Mouse (Mus musculus) neural tube, embryonic 14.5 days (tissue): ENCODE results near the gene Dclk3. TPM values are rescaled to one million over a fixed set of nuclear protein-coding genes. Genes with fewer than 3 reads are reported as not detected.

Experiments
- ATAC-seq: fragments of 200-750 bp; cut with Nextera tagmentation; 2 replicates; pipeline ENCODE4 v1.8.0; 2017; ENCODE audit warnings: low read depth, mild to moderate bottlenecking, moderate TSS enrichment, moderate library complexity
- H3K27ac ChIP-seq: fragments of 300-500 bp; sonication (generic); 2 replicates; pipeline ENCODE4 v1.5.1; 2014; ENCODE audit warnings: low read depth, mild to moderate bottlenecking, control low read depth, low read length, moderate library complexity, mixed read lengths
- H3K27me3 ChIP-seq: fragments of 300-500 bp; sonication (generic); 2 replicates; pipeline ENCODE4 v1.6.1; 2014; ENCODE audit warnings: low read length; ENCODE audit not compliant: control insufficient read depth, insufficient read depth
- H3K36me3 ChIP-seq: fragments of 300-500 bp; sonication (generic); 2 replicates; pipeline ENCODE4 v1.6.1; 2014; ENCODE audit warnings: low read length, mixed read lengths; ENCODE audit not compliant: control insufficient read depth, insufficient read depth
- H3K4me1 ChIP-seq: fragments of 300-500 bp; sonication (generic); 2 replicates; pipeline ENCODE4 v1.6.1; 2014; ENCODE audit warnings: low read length; ENCODE audit not compliant: control insufficient read depth, insufficient read depth
- H3K4me2 ChIP-seq: fragments of 300-500 bp; sonication (generic); 2 replicates; pipeline ENCODE4 v1.6.1; 2014; ENCODE audit warnings: mild to moderate bottlenecking, low read depth, low read length, control low read depth
- H3K4me3 ChIP-seq: fragments of 300-500 bp; sonication (generic); 2 replicates; pipeline ENCODE4 v1.5.1; 2014; ENCODE audit warnings: low read depth, low read length, control low read depth, mixed read lengths
- H3K9ac ChIP-seq: fragments of 300-500 bp; sonication (generic); replicated peaks from 2 replicates; pipeline ENCODE4 v1.6.1; 2014; ENCODE audit warnings: low read depth, mild to moderate bottlenecking, control low read depth, low read length, mixed read lengths
- H3K9me3 ChIP-seq: fragments of 300-500 bp; sonication (generic); 2 replicates; pipeline ENCODE4 v1.6.1; 2016; ENCODE audit warnings: low read length; ENCODE audit not compliant: control insufficient read depth
- whole genome bisulfite sequencing: fragments of 180-500 bp; shearing (Covaris S2); extraction: QIAGEN DNeasy Blood & Tissue Kit; methylation state at CpG from one replicate; pipeline ENCODE4 v1.1.7; 2014; 5-methylcytosine and 5-hydroxymethylcytosine counted together
- polyA plus RNA-seq: library from polyadenylated mRNA; unstranded; fragments of >200 nt; fragmentation: Nextera tagmentation; extraction: Ambion mirVana; gene quantifications from 2 replicates; pipeline ENCODE4 v1.2.1, GENCODE M21; 2014

Gene Dclk3
- polyA plus RNA-seq, 1 experiment from 2014 or later: 10.3 TPM

DNA sequence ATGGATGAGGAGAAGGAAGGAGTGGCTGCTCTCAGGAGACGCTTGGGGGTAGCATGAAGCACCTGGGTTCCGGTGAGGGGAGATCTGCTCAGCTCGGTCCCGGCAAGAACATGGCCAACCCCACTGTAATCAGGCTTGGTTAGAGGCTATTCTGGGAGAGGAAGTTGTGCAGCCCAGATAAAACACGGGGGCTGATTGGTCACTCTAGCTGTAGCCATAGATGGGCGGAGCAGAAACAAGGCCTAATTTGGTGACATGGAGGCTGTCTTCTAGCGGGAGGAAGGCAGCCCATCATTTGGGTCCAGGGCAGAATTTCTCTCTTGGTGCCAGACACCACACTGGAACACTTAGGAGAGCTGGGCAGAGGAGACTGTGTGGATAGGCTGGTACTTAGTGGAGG, 83.3 kb downstream of the Dclk3 start:
- ATAC-seq: no peak
- no peak overlapping the region for H3K9ac ChIP-seq

DNA sequence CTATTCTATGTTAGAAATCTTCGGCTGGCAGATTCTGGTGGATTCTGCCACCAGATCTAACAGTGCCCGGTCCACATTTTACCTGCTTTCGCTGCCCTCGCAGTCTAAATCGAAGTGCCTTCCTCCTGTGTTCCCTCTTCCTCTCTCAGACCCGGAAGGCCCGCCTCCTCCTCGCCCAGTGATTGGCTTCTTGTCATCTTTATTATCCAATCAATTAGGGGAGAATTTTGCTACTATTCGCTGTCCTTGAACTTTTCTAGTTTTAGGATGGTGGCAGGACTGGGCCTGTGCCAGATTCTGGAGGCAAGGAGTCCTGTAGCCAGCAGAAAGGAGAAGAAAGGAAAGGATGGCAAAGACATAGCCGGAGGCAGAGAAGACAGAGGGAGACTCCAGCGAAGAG, 84.2 kb downstream of the Dclk3 start:
- Histone ChIP-seq H3K4me2 (no peak overlapping the region), H3K27me3 (no peaks in the 10 kb centered on the region), H3K27ac (no peak overlapping the region), H3K4me1 (no peaks in the 10 kb centered on the region), H3K4me3 (no peak overlapping the region), H3K36me3 (no peaks in the 10 kb centered on the region), H3K9ac (no peak overlapping the region), H3K9me3 (no peaks in the 10 kb centered on the region)
- ATAC-seq: no peak
- WGBS: 95% methylated on average over 11 of the region's 11 CpGs

More for the DNA sequence above, 83.3 kb downstream of the Dclk3 start:
- Histone ChIP-seq H3K9me3 (no peaks in the 10 kb centered on the region), H3K36me3 (no peaks in the 10 kb centered on the region), H3K4me3 (no peak overlapping the region), H3K4me1 (no peaks in the 10 kb centered on the region), H3K27ac (no peak overlapping the region), H3K27me3 (no peaks in the 10 kb centered on the region), H3K4me2 (no peak overlapping the region)
- 95% methylated on average over 7 of the region's 7 CpGs for WGBS

DNA sequence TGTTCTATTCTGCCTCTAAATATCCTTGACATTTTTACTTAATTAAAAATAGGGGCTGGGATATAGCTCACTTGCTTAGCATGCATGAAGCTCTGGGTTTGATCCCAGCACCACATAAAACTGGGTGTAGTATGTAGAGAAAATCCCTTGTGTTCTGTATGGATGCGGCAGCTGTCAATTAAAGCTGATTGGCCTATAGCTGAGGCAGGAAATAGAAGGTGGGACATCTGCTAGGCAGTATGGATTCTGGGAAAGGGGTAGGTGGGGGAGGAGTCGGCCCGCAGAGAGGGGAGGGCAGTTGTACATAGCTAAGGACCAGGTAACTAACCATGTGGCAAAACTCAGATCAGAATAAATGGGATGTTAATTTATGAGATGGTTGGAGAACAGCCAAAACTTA, 85.0 kb downstream of the Dclk3 start:
- H3K36me3 ChIP-seq: no peaks in the 10 kb centered on the region
- H3K4me3 ChIP-seq: no peak overlapping the region
- no peaks in the 10 kb centered on the region for H3K9me3 ChIP-seq
- H3K4me2 ChIP-seq: no peak overlapping the region
- H3K4me1 ChIP-seq: no peaks in the 10 kb centered on the region
- ATAC-seq: no peak
- H3K27ac ChIP-seq: no peak overlapping the region
- no peak overlapping the region for H3K9ac ChIP-seq
- H3K27me3 ChIP-seq: no peaks in the 10 kb centered on the region
- 97% methylated on average over 3 of the region's 3 CpGs for WGBS

DNA sequence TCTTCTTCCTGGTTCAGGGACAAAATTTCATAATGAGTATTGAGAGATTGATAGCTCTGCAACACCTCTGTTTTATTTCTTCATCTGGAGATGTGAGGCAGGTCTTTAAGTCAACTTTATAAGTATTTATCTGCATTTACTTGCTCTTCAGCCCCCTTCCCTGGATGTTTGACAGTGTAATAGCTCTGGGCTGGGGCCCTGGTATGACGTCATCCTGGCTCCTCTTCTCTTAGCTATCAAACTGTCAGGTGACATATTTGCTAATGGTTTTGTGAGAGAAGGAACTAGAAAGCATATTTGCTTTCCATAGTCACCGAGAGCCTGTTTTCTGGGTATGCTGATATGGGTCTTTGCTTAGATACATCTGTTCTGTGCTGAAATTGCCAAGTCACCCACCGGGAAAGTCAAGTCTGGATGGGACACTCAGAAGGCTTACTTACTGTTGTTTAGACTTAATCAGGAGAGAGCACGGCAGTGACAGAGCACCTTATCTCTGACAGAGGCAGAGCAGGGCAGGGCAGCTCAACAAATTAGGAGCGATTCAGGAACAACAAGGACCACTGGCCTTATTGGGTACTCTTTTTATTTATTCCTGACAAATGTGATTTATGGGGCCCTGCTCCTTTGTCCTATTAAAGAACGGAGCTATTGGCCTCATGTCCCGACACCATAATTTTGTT, 96.0 kb downstream of the Dclk3 start:
- H3K36me3 ChIP-seq: no peaks in the 10 kb centered on the region
- no peak for ATAC-seq

DNA sequence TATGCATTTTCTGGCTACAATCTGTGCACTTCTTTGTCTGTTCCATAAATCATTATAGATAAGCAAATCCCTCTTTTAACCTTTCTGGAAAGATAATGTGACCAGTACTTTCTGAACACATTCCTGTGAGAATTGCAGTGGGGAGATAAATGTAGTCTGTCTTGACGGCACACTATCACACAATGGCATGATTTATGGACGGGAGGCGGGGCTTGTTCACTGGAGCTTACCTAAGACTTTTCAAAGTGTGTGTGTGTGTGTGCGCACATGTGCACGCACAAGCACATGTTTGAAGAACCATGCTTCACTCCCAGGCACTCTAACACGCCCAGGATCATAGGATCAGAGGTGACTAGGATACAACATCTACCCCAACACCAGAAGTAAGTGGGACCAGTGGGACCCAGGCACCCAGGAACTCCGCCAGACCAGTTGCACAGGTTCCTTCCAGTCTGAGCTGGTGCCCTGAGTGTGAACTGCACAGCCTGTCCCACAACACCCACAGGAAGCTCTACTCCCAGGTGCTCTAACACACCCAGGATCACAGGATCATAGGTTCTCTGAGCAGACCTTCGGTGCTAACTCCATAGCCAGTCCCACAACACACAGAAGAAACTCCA, 96.7 kb downstream of the Dclk3 start:
- Histone ChIP-seq H3K4me2 (no peak overlapping the region), H3K4me1 (no peaks in the 10 kb centered on the region), H3K4me3 (no peak overlapping the region), H3K27me3 (no peaks in the 10 kb centered on the region), H3K9me3 (no peaks in the 10 kb centered on the region), H3K27ac (no peak overlapping the region), H3K9ac (no peak overlapping the region), H3K36me3 (no peaks in the 10 kb centered on the region)
- ATAC-seq: no peak
- WGBS: 68% methylated on average over 8 of the region's 8 CpGs

More for the DNA sequence above, 96.0 kb downstream of the Dclk3 start:
- H3K4me1 ChIP-seq: no peaks in the 10 kb centered on the region
- no peak overlapping the region for H3K27ac ChIP-seq
- 31% methylated on average over 7 of the region's 7 CpGs for WGBS
- no peak overlapping the region for H3K4me2 ChIP-seq
- H3K9me3 ChIP-seq: no peaks in the 10 kb centered on the region
- H3K4me3 ChIP-seq: no peak overlapping the region
- no peak overlapping the region for H3K9ac ChIP-seq
- H3K27me3 ChIP-seq: no peaks in the 10 kb centered on the region

Other genes with a start within 250 kb of the Dclk3 start
- 26.5 and 33.8 TPM in 2 replicates for gene Mlh1, start 167.3 kb upstream of the Dclk3 start, polyA plus RNA-seq
- 88.9 and 91.3 TPM in 2 replicates for gene Epm2aip1, start 167.2 kb upstream of the Dclk3 start, polyA plus RNA-seq
- gene Trank1, start 127.3 kb upstream of the Dclk3 start, polyA plus RNA-seq: 12.2 and 17.8 TPM in 2 replicates